Mouse (Mus musculus) heart, adult 2 months (tissue): ENCODE results near the gene Egr4.

Experiments
- CTCF ChIP-seq: fragments of 200-600 bp; IDR thresholded peaks from 2 replicates; pipeline ENCODE4 v1.8.1; 2022; ENCODE audit warnings: antibody characterized with exemption, mild to moderate bottlenecking, moderate library complexity
- EP300 ChIP-seq: fragments of 200-500 bp; IDR thresholded peaks from 2 replicates; pipeline ENCODE4 v1.6.1; 2011; ENCODE audit warnings: low read depth, low read length, control low read depth; ENCODE audit not compliant: insufficient read depth
- POLR2A ChIP-seq: fragments of 200-500 bp; IDR thresholded peaks from 2 replicates; pipeline ENCODE4 v1.6.1; 2011; ENCODE audit warnings: mild to moderate bottlenecking, low read depth, low read length, control low read depth; ENCODE audit not compliant: insufficient read depth

DNA sequence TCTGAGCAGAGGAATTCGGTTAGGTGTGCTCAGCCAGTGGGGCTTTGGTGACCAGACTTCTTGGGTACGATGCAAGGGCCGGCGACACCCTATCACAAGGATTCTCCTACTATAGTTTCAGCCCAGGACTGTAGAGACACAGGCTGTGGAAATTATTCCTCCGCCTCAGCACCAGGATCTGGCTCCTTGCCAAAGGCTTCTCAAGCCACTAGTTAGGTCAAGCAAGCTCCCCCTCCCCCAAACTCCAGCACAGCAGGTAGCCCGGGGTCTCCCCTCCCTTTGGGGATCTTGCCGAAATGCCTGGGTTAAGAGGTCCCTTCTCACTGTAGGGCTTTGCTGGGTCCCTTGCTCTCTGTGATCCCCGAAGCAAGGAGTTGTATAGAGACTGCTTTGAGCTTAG lies 41.4 kb downstream of the Egr4 start:
- TF ChIP-seq POLR2A, result no peak
- TF ChIP-seq CTCF, result no peak
- TF ChIP-seq EP300, result no peak
